15 mouse cellular contexts compared by ENCODE assay signal in the genomic region with DNA sequence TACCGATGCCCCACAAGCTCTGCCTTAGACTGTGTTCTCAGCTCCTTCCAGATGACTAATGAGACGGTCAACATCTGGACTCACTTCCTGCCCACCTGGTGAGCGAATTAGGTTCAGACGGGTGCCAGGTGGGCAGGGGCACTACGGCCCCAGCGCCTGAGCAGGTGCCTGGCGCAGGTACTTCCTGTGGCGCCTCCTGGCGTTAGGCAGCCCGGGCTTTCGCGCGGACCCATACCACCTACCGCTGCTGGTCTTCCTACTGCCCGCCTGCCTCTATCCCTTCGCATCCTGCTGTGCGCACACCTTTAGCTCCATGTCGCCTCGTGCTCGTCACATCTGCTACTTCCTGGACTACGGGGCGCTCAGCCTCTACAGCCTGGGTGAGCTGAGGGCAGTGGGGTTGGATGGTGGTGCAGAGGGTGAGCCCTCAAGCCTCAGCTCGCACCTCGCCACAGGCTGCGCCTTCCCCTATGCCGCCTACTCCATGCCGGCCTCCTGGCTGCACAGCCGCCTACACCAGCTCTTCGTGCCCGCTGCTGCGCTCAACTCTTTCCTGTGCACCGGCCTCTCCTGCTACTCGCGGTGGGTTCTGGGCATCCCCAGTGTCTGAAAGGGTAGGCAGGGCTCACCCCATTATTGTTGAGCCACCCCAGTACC. TPM values are rescaled to one million over a fixed set of nuclear protein-coding genes. Genes with fewer than 3 reads are reported as not detected.
A peak's percentile ranks its signal among the peaks of the same experiment; 100 is the strongest.
DNase-seq lines count a peak whose midpoint lies in the region; ATAC-seq lines count a peak whose summit lies in the region.
"Had no signal": no experiment of that assay in that cellular context is flagged by ENCODE, and none has a peak within 500 bp of the region (broad histone marks: within the 10 kb centered on the region; RNA-seq: fewer than 3 reads in every experiment).

No protein-coding gene starts in this region.

- no peak for DNase-seq in frontal cortex, postnatal 10 days (ENCODE audit: low spot score in 2 of 2)
- no peak for DNase-seq in liver, embryonic 13.5 days
- no peak for DNase-seq in liver
- DNase-seq in ZHBTc4 (ENCODE audit: low read depth, low spot score), result peak; percentile 49
- DNase-seq in embryo, embryonic 11 days, result no peak
- DNase-seq in kidney, postnatal 10 days, result no peak
- DNase-seq: cerebellum, postnatal 10 days; lung, adult 18-20 months; right cerebral cortex, postnatal 4 days had no signal

- H3K36me3 ChIP-seq in liver, embryonic 13.5 days, result peaks cover 18% of the 10 kb centered on the region
- H3K36me3 ChIP-seq in neural tube, embryonic 13.5 days, result peaks cover 22% of the 10 kb centered on the region

- 29% methylated on average over 34 of the region's 34 CpGs for WGBS in liver, embryonic 13.5 days (ENCODE audit: insufficient replicate concordance)
- 39% methylated on average over 34 of the region's 34 CpGs for WGBS in neural tube, embryonic 13.5 days

- ATAC-seq in frontal cortex, adult (ENCODE audit: low TSS enrichment), result peak; percentile 29; the same call in 1 of the 2 replicates
- no peak for ATAC-seq in liver, embryonic 13.5 days (ENCODE audit: low read depth)
- ATAC-seq in neural tube, embryonic 13.5 days (ENCODE audit: low read depth), result no peak

- H3K9ac ChIP-seq in liver, embryonic 13.5 days, result peak overlapping the region; percentile 75
- H3K9ac ChIP-seq in neural tube, embryonic 13.5 days, result no peak overlapping the region
- H3K9ac ChIP-seq: embryonic facial prominence, embryonic 15.5 days had no signal

- peaks cover 9% of the 10 kb centered on the region for H3K9me3 ChIP-seq in liver, embryonic 13.5 days (replicated peaks)
- 0 out of 2 replicates have a peak, but pooled peaks cover 8% of the 10 kb centered on the region for H3K9me3 ChIP-seq in neural tube, embryonic 13.5 days
- H3K9me3 ChIP-seq: embryonic facial prominence, embryonic 15.5 days had no signal

- peaks cover 25% of the 10 kb centered on the region for H3K27me3 ChIP-seq in liver, embryonic 13.5 days
- H3K27me3 ChIP-seq in neural tube, embryonic 13.5 days, result peaks cover 20% of the 10 kb centered on the region

- peaks cover 62% of the 10 kb centered on the region for H3K4me1 ChIP-seq in liver, embryonic 13.5 days (replicated peaks)
- peaks cover 8% of the 10 kb centered on the region; the same call in 1 of the 2 replicates for H3K4me1 ChIP-seq in neural tube, embryonic 13.5 days (replicated peaks)

- H3K27ac ChIP-seq in liver, embryonic 13.5 days, result no peak overlapping the region
- H3K27ac ChIP-seq in neural tube, embryonic 13.5 days (replicated peaks), result no peak overlapping the region
- H3K27ac ChIP-seq: embryonic facial prominence, embryonic 15.5 days; kidney, postnatal 0 days had no signal

- H3K4me2 ChIP-seq in liver, embryonic 13.5 days, result peak overlapping the region; percentile 85
- peak overlapping the region; percentile 48 for H3K4me2 ChIP-seq in neural tube, embryonic 13.5 days
- H3K4me2 ChIP-seq: embryonic facial prominence, embryonic 15.5 days had no signal

- H3K4me3 ChIP-seq in liver, embryonic 13.5 days (replicated peaks), result peak overlapping the region; percentile 64
- peak overlapping the region; percentile 31; the same call in 1 of the 2 replicates for H3K4me3 ChIP-seq in neural tube, embryonic 13.5 days
- H3K4me3 ChIP-seq: embryonic facial prominence, embryonic 15.5 days had no signal

RNA-seq across cellular contexts. Expression of gene Paqr6, which starts 1.4 kb away (rescaled TPM):
- polyA plus RNA-seq in liver, embryonic 13.5 days (2015; fragmentation: Nextera tagmentation; extraction: Ambion mirVana), result 7.5 and 7.7 TPM in 2 replicates
- 3.4 and 5.3 TPM in 2 replicates for polyA plus RNA-seq in neural tube, embryonic 13.5 days (2015; fragmentation: Nextera tagmentation; extraction: Ambion mirVana)

RNA-seq across cellular contexts. Expression of gene Bglap3, which starts 6.7 kb away (rescaled TPM):
- polyA plus RNA-seq in liver, embryonic 13.5 days (2015; fragmentation: Nextera tagmentation; extraction: Ambion mirVana), result 0.17 and 0.29 TPM in 2 replicates
- polyA plus RNA-seq in neural tube, embryonic 13.5 days (2015; fragmentation: Nextera tagmentation; extraction: Ambion mirVana), result not detected in 2 replicates

RNA-seq across cellular contexts. Expression of gene Bglap2, which starts 12.7 kb away (rescaled TPM):
- polyA plus RNA-seq in liver, embryonic 13.5 days (2015; fragmentation: Nextera tagmentation; extraction: Ambion mirVana), result not detected in 2 replicates
- polyA plus RNA-seq in neural tube, embryonic 13.5 days (2015; fragmentation: Nextera tagmentation; extraction: Ambion mirVana), result not detected in 2 replicates
- polyA plus RNA-seq: heart, embryonic 16.5 days had no signal

RNA-seq across cellular contexts. Expression of gene Bglap, which starts 18.4 kb away (rescaled TPM):
- not detected in 2 replicates for polyA plus RNA-seq in liver, embryonic 13.5 days (2015; fragmentation: Nextera tagmentation; extraction: Ambion mirVana)
- not detected in 2 replicates for polyA plus RNA-seq in neural tube, embryonic 13.5 days (2015; fragmentation: Nextera tagmentation; extraction: Ambion mirVana)
- polyA plus RNA-seq: heart, embryonic 16.5 days; kidney, postnatal 0 days; stomach, embryonic 16.5 days had no signal

RNA-seq across cellular contexts. Expression of gene Smg5, which starts 29.8 kb away (rescaled TPM):
- 31.8 and 33.2 TPM in 2 replicates for polyA plus RNA-seq in liver, embryonic 13.5 days (2015; fragmentation: Nextera tagmentation; extraction: Ambion mirVana)
- 57.2 and 66.1 TPM in 2 replicates for polyA plus RNA-seq in neural tube, embryonic 13.5 days (2015; fragmentation: Nextera tagmentation; extraction: Ambion mirVana)
